Mouse (Mus musculus): ENCODE measurements at regions not wholly inside any gene's neighbourhood (a gene's known extent, or its start where the extent isn't known, plus 50 kb on each side); places are given as distances from the start of the nearest gene placed in this dataset.

DNA sequence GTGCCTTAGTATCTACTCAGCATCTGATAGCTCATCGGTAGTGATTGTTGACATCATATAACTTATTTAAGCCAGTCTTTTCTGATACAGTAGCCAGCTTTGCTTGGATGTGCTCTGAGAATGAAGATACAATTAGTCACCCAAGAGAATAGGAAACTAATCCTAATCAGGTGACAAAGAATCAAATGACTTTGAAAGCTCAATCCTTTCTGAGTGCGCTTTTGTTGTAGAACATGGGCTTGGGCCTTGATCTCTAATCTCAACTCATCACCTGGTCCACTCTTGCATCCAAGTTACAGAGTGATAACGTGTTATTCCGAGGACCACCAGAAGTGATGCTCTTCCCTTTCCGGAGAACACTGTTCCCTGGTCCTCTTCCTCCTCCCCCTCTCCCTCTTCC lies 86.9 kb upstream of the Cpm start:
- no peak for DNase-seq (ENCODE audit: low spot score in 2 of 2)

DNA sequence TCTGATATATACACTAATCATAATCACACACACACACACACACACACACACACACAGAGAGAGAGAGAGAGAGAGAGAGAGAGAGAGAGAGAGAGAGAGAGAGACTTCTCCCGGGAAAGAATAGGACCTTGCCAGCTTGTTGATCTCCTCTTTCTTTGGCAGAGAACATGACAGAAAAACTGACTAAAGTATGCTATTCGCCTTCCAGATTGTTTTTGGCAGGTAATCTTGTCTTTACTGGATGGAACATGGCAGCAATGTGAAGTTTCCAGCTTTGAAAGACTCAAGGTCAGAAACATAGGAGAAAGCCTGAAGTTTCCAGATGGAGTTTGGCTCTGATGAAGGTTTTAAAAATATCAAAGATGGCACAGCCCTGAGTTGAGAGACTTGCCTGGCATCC lies 87.8 kb upstream of the Cpm start:
- no peak for DNase-seq (ENCODE audit: low spot score in 2 of 2)

DNA sequence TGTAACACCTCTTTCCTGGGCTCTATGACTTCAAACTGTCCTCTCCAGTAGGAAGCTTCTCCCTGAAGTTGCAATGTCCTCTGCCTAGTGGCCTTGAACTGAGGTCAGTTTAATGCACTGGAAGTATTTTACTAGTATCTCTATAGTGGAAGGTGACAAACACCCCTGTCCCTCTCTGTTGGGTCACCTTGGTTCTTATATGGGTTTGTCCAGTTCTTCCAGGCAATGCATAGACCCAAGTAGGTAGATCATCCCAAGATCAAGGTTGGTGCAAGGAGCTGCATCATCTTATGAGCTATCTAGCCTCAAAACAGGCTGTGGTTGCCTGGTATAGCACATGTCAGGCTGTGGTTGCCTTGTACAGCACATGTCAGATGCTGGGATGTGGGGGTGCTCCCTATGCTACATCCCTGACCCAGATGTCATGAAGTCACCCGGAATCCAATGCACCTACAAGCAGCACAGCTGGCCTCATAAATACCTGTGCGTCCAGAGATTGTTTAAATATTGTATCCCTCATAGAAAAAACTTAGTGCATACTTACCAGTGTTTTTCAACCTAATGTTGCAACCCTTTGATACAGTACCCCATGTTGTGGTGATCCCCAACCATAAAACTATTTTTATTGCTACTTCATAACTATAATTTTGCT lies 88.4 kb upstream of the Cpm start:
- DNase-seq (ENCODE audit: low spot score in 2 of 2), result no peak

DNA sequence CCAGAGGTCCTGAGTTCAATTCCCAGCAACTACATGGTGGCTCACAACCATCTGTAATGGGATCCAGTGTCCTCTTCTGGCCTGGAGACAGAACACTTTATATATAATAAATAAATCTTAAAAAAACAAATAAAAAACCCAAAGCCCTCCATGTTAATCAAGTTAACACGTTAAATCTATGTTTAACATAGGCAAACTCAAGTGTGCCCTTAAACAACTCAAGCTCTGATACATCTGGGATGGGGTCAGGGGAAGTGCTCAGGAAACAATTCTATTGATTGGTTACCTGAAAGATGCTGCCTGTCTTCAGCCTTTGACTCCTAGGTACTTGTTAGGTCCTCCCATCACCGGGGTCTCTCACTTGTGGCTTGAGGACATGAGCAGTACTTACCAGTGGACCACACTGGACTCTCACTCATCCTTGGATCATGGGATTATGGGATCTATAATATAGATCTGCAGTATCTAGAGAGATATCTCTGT lies 89.1 kb upstream of the Cpm start:
- DNase-seq (ENCODE audit: low spot score in 2 of 2), result no peak

DNA sequence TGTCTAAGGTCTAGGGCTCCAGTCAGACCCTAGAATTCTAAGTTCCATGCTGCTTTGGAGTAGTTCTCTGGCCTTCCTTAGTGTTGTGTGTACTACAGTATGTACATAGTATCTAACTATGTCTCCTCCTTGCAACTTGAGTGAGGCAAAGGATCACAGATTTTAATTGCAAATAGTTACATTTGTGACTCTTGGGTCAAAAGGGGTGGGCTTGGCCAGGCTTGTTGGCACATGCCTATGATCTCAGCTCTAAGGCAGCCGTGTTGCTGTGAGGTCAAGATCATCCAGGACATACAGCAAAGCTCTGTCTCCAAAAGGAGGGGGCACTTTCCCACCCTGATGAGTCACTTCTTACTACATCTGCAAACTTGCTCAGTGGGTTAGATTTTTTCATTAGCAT lies 89.8 kb upstream of the Cpm start:
- no peak for DNase-seq (ENCODE audit: low spot score in 2 of 2)

DNA sequence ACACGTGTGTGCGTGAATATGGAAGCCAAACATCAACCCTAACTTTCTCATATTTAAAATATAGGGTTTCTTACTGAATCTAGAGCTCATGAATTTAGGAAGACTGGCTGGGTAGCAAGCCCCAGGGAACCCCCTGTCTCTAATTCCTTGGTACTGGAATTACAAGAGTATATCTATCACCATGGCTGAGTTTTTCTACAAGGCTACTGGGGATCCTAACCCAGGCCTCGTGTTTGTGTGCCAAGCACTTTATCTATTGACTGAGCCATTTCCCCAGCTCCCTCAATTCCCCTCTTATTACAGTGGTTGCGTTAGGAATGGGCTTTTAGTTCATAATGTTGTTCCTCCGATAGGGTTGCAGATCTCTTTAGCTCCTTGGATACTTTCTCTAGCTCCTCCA lies 90.6 kb upstream of the Cpm start:
- DNase-seq (ENCODE audit: low spot score in 2 of 2), result no peak

DNA sequence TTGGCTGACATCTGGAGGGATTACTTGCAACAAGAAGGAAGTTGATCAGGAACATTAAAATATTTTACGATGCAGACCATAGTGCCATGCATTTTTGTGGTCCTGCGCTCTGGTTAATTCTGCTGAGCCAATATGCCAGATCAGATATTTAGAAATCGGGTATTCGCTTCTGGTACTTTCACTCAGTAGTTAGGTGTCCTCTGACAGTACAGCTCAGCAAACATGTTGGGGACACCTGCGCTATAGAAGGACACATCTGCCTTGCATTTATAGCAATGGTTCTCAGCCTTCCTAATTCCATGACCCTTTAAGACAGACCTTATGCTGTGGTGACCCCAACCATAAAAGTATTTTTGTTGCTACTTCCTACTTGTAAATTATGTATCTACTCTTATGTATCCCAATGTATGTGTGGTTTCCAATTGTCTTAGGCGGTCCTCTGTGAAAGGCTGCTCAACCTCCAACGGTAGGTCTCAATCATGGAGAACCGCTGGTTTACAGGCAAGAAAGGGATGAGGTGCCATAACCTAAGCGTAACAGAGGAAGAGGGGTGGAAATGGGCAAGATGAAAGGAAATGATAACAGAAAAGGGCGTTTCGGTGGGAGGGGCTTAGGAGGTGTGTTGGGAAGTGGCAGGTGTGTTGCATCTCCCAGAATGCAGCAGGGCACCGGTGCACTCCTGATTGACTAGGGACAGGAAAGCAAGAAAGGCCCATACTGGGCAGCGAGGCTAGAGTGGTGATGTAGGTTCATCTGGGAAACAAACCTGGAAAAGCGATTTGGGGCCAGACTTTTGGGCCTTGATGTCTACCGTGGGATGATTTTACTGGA lies 92.3 kb upstream of the Cpm start:
- DNase-seq (ENCODE audit: low spot score in 2 of 2), result no peak

DNA sequence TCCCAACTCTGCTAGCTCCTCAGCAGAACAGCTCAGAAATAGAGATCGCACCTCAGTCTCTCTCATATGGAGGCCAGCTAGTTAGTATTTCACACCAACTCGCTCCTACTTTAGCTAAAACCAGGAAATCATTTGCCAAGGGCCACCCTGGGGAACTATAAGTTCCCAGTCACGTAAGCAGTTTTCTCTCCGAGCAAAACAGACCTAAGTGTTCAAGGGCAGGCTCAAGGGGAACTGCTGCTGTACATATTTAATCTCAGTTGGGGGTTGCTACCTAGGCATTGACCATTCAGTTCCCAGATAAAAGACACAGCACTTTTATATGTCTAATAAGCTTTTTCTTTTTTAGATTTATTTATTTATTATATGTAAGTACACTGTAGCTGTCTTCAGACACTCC lies 93.5 kb upstream of the Cpm start:
- DNase-seq (ENCODE audit: low spot score in 2 of 2), result no peak

DNA sequence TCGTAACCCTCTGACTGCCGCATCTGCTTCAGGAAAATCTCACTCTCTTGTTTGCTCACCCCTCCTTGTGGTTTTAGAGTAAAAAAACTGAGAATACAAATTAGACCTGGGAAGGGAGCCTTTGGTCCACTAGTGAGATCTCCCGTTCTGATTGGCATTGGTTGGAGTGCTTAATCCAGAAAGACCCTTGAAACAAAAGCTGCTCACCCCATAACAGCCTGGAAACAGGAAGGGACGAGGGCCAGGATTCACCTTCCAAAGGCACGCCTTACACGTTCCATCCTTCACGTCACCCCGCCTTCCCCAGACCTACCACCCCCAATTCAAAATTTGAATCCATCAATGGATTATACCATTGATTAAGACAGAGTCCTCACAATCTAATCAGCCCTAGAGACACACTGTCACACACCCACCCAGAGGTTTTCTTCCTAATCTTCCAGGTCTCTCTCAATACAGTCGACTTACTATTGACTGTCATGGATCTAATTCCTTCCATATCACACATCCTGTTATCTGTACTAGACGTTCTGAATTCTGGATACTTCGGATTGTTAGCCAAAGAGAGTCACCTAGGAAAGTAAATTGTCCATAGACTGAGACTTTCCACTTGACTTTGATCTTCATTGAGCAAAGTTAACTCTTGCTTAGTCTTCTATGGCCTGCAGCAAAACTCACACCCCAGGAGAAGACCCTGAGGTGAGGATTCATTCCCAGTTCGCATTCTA lies 94.1 kb upstream of the Cpm start:
- no peak for DNase-seq (ENCODE audit: low spot score in 2 of 2)

DNA sequence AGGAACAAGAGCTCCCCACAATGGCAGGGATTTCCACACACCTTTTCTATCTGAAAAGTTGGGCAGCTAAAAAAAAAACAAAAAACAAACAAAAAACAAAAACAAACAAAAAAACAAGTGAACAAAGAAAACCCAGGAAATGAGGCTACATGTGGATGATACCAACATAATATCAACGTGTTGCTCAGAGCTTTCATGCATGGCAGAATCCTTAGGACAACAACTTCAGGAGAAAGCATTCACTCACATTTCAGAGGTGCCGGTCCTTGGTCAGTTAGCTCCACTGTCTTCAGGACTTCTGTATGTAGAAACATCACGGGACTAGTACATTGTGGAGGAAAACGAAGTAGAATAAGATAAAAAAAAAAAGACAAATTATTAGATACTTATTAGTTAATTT lies 94.8 kb upstream of the Cpm start:
- no peak for DNase-seq (ENCODE audit: low spot score in 2 of 2)

DNA sequence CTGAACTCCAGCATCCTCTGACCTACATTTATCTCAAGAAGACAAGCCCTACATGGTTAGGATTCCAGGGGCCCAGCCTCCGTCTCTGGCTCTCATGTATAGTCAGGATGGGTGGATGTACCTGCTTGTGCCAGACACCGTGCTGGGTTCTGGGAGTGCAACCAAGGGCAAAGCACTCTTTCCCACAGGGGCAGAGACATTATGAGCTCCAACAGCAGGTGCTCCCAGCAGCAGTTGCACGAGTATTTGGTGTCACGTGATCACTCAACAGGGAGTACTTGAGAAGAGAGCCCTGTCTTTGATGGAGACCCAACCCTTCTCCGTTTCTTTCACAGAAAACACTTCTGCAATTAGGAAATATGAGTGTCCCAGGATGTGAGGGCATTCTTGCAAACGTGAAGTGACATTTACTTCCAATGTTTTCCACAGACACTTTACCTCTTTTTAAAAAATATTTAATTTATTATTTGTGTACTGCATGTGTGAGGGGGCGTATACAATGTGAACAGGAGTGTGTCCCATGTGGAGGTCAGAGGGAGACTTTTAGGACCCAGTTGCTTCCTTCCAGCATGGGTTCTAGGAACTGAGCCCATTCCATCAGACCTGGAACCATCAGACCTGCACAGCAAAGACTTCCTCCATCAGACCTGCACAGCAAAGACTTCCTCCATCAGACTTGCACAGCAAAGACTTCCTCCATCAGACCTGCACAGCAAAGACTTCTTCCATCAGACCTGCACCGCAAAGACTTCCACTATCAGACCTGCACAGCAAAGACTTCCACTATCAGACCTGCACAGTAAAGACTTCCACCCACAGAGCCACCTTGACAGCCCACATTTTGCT lies 95.5 kb upstream of the Cpm start:
- no peak for DNase-seq (ENCODE audit: low spot score in 2 of 2)

DNA sequence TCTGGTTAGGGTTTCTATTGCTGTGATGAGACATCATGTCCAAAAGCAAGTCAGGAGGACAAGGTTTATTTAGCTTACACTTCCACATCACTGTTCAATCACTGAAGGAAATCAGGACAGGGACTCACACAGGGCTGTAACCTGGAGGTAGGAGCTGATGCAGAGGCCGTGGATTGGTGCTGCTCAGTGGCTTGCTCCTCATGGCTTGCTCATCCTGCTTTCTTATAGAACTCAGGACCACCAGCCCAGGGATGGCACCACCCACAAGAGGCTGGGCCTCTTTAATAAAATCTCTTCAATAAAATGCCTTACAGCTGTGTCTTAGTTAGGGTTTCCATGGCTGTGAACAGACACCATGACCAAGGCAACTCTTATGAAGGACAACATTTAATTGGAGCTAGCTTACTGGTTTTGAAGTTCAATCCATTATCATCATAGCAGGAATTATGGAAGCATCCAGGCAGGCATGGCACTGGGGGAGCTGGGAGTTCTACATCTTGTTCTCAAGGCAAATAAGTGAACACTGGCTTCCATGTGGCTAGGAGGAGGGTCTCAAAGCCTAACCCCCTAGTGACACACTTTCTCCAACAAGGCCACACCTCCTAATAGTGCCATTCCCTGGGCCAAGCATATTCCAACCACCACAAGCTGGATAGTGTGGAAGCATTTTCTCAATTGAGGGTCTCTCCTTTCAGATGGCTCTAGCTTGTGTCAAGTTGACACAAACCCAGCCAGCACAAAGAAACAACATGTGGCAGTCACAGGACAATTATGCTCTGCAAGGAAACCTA lies 96.4 kb upstream of the Cpm start:
- DNase-seq (ENCODE audit: low spot score in 2 of 2), result no peak

DNA sequence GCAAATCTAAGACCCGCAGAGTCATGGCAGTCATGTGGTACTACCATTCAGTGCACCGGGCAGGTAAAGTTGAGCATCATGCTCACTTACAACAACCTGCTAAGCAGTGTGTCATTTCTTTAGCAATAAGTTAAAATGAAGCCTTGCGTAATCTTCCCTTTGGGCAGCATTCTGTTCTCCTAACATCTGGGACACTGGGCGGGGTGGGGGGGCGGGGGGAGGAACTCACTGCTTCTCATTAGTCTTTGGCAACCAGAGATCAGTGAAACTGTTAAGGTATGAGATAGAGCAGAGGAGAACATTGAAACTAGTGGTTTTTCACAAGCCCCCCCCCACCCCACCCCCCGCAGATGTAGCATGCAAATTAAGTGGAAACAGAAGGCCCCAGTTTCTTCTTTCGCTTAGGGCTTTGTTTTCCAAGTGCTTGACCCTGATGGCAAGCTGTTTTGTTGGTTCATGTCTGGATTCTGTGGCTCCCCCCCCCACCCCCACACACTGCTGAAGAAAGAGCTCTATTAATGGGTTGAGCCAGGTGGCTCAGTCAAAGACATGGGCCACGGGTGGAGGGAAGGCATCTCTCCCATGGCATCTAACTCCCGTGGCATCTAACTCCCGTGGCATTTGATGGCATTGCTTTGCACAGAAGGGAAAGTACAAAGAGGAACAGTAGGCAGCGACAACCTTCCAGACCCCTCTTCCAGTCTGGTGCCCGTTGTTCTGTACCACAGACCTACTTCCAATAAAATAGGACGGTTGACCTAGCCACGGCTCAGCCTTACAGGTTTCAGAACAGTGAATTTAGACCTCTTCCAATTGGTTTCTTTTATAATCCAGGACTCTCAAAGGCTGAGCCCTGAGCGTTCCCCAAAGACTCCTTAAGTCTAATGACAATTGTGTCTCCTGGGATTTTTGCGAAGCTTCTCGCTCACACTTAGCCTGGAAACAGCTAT lies 97.2 kb upstream of the Cpm start:
- DNase-seq (ENCODE audit: low spot score in 2 of 2), result no peak

DNA sequence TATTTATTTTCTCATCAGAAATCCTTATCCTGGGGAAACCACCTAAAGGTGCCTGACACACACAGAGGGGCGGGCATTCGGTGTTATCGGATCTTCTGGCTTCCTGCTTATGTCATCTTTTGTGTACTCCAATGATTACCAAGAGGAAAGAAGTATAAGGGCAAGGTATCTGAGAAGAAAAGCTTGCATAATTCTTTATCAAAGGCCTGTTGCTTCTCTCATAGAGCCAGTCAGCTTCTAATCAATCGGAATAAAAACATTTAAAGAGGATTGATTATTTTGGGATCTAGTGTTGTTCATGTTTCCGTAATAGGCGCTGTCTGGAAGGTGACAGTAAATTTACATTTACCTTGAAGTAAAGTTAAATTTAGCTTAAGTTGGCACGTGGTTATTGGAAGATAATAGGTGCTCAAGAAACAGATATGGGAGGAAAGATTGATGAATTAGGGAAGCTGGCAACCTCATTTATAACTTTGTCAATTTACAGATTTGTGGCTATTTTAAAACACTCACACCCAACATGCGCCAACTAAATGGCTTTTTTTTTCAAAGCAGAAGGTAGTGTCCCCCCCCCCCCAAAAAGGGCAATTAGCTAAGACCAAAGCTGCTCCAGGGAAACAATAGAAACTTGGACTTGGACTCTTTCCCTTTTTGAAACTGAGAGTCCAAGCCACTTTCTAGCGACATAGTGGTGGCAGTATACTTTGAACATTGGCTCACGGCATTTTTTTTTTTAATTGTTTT lies 98.3 kb upstream of the Cpm start:
- no peak for DNase-seq (ENCODE audit: low spot score in 2 of 2)

DNA sequence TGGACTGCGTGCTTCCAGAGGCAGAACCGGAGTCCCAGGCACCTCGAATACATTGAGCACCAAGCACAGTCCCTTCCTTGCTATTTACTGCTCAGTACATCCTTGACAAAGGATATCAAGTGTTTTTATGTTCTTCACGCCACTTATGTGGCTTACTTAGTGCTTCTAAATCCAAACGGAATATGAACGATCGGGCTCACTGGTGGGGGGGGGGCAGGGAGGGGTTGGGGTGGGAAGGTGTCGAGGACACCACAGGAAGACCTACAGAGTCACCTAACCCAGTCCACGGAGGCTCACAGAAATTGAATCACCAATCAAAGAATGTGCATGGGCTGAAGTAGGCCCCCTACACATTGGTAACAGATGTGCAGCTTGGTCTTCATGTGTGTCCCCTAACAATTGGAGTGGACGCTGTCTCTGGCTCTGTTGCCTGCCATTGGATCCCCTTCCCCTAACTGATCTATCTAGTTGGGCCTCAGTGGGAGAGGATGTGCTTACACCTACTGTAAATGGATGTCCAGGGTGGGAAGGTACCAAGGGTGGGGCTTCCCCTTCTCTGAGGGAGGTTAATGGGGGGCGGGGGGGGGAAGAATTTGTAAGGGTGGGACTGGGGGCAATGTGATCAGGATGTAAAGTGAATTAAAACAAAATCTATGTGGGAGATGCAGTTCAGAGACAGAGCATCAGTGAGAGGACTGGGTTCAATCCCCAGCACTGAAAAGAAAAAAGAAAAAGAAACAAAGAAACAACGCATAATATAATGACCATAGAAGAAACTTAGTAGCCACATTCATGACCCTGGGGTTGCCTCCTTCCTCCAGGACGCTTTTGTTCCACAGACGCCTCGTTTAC lies 99.1 kb upstream of the Cpm start:
- no peak for DNase-seq (ENCODE audit: low spot score in 2 of 2)

DNA sequence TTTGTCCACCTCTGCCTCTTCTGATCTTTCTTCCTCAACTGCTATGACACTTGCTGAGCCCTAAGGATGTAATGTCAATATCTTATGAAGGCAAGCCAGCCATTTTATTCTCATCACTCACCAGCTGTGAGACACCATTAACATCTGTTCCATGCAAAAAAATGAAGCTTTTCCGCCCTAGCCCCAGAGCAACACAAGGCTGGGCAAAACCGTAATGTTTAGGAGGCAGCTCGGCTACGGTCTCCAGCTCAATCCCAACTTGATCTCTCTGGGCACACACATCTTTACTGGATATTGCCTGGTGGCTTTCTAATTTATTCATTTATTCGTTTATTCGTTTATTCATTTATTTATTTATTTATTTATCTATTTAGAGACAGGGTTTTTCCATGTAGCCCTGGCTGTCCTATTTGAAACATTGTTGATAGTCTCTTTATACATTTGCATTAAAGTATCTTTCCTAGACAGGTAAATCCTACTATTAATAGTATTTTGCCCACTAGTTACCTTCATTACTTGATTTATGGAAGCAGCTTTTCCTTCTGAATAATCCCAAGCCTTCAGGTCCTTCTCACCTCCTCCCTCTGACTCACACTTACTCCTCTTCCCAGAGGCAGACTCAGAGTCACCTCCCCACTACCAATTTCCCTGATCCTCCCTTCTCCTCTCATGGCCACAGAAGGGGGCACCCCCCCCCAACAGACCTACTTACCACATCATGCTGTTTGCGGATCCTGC lies 99.9 kb upstream of the Cpm start:
- DNase-seq (ENCODE audit: low spot score in 2 of 2), result no peak

Data from adrenal gland, postnatal 4 days (tissue).